Comparison of ENCODE assay signal across 1 mouse cellular context in the genomic region with DNA sequence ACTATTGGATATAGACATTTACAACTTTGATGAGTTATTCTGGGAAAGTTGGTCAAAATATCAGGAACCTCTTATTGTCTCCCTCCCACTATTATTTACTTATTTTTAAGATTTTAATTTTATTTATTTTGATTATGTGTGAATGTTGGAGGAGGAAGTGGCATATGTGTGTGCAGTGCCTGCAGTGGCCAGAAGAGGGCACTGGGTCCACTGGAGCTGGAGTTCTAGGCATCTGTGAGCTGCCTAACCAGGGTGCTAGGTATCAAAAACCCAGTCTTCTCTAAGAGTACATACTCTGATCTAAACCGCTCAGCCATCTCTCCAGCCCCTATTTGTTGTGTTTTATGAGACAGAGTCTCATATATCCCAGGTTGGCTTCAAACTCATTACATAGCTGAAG.
TF ChIP-seq lines count a peak whose summit lies in the region.

No protein-coding gene starts in this region.

TF ChIP-seq in MEL, 35 proteins besides CTCF, POLR2A, EP300 and RAD21:
- TF ChIP-seq CHD2 (IDR thresholded peaks at IDR 0.05; ENCODE audit: low read length) (no peak), HCFC1 (IDR thresholded peaks at IDR 0.05; ENCODE audit: low read depth, low read length) (peak; percentile 10; the same call in 1 of the 2 replicates), CHD1 (IDR thresholded peaks at IDR 0.05; ENCODE audit: low read depth, low read length) (no peak), SMC3 (IDR thresholded peaks at IDR 0.05; ENCODE audit: low read depth, low read length) (peak; percentile 56)
